Mouse (Mus musculus) natural killer cell, adult 2 months (primary cell): Measurements from ENCODE around the gene Itfg2.
A peak's percentile ranks its signal among the peaks of the same experiment; 100 is the strongest.

ENCODE experiments used
- DNase-seq, 2 experiments: peaks; one replicate each; pipeline ENCODE4 v3.0.0; 2022; ENCODE audit warnings: low spot score in 2 of 2

The Itfg2 gene

DNA sequence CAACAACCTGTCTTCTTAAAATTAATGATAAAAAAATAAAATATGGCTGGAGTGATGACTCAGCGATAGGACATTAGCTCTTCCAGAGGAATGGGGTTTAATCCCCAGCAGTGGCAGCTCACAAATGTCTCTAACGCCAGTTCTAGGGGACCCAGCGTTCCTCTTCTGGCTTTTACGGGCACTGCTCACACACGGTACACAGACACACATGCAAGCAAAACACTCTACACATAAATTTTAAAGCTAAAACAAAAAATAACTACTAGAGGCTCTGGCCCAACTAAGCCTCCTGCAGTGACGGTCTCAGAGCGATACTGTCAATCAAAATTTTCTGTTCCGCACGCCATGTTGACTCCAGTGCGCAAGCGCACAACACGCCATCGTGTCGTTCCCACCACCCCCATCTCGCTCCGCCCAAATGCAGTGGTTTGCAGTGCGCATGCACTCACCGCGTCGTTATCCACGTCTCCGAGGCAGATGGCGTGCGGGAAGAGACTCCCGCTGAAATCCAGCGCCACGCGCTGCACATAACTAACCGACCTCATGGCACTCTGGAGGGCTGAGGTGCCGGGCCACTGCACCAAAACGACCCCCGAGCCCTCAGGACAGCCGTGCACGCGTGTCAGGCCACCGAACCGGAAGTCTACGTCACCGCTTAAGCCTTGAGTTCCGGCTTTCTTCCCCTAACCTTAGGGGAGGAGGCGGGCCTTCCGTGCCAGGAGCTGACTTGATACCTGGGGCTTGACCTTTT, at the start of gene Itfg2:
Gene Itfg2, minus strand, starts transcription at position 663 of the 751 bp plus-strand sequence.
- DNase-seq = peak; percentile 96

DNA sequence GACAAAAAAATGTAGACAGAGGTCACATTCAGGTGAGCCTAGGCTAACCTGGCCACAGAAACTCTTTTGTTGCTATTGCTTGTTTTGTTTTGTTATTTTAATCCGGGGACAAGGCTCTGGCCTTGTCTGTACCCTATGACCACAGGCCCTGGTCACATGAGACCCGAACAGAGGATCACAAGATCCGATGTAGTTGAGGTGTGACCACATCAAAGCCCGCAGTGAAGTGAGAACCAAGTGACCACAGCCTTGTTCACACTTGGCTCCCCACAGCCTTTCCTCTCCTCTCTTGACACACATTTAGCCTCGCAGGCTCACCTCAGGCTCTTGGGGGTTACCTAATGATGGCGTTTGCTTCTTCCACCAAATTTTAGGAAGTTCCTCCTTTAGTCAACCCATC, 49.4 kb upstream of the Itfg2 start:
- peak; percentile 81 to 93 for DNase-seq

DNA sequence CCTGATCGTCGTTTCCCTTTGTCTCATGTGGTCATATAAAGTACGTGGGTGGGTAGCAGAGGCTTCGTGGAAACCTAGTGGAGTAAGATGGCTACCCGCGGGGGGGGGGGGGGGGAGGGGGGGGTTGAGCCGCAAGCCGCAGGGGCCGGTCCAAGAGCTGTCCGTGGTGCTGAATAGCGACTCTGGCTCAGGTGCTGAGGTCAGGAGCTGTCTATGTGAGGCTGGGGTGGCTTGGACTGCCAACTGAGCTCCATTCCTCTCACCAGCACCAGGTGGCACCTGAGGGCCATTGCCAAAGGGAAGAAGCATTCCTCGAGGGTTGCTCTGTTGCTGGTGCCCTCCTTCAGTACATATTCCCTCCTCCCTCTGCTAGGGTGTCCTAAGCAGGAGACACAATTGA, 44.7 kb upstream of the Itfg2 start:
- peak; percentile 30 to 33 for DNase-seq

DNA sequence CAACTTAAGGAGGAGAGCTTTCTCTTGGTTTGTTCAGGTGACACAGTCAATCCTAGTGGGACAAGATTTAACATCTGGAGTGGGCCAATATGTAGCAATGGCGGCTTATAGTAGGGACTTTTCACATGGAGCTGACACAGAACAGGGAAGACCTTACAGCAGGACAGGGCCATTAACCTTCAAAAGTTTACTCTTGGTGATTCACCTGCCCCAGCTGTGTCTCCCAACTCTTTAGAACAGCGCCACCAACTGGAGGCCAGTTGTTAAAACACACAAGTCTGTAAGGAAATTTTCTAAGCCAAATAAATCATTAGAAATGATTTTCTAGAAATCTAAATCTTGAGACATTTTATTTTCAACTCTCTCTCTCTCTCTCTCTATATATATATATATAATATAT, 42.6 kb upstream of the Itfg2 start:
- DNase-seq = peak in 1 of 2 experiments; percentile 18

DNA sequence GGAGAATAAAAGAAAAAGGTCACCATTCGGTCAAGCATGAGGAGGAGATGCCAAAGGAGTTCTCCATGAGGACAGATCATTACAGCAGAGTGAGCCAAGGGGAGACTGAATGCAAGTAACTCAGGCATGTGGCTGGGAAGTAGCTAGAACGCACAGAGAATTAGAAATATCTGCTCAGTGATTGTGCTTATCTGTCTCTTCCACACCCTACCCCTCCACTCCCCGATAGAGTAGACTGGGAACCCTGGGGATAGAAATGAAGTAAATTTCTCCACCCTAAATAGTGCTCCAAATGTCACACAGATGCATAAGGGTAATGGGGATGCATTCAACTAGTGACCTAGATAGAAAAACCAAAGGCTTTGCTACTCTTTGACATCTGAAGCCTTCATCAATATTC, 41.8 kb upstream of the Itfg2 start:
- no peak for DNase-seq

DNA sequence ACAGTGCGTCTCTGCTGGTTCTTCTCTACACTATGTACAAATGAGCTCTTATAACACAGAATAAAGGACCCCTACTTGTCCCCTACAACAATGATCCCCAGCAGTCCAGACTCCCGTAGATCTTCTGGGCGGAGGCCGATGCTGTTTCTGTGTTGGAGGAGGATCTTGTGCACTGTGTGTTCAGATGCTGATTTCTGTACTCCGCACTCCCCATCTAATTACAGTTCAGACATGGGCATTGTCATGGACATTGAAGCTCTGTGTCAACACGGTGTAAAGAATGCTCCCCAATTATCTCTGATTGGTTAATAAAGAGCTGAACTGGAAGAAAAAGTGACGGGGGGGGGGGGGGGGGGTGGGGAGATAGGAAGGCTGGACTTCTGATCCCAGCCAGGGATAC, 41.3 kb upstream of the Itfg2 start:
- DNase-seq = no peak

DNA sequence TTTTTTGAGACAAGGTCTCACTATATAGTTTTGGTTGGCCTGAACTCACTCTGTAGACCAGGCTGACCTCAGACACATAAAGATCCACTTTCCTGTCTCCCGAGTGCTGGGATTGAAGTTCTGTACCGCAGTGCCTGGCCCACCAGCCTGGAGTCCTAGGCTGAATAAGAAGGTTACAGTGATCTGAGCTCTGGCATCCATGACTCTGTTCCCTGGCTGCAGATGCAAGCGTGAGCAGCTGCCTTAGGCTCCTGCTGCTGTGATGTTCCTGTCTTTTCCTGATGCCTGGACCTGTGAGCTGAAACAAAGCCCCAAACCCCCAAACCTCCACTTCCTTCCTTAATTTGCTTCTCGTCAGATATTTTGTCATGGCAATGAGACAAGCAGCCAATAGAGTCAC, 40.3 kb upstream of the Itfg2 start:
- no peak for DNase-seq

DNA sequence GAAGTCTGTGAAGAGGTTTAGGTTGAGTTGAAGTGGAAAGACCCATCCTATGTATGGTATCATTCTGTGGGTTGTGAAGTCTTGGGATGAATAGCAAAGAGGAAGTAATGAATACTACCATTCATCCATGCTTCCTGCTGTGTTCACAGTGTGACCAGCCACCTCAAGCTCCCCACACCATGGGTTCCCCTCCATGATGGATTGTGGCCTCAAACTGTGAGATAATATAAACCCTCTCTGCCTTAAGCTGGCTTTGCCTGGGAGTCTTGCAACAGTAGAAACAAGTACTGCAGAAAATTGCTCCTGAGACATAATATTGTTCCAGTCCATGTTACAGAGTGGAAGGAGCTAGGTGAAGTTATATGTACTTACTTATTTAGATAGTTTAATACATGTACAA, 36.9 kb upstream of the Itfg2 start:
- DNase-seq = no peak

DNA sequence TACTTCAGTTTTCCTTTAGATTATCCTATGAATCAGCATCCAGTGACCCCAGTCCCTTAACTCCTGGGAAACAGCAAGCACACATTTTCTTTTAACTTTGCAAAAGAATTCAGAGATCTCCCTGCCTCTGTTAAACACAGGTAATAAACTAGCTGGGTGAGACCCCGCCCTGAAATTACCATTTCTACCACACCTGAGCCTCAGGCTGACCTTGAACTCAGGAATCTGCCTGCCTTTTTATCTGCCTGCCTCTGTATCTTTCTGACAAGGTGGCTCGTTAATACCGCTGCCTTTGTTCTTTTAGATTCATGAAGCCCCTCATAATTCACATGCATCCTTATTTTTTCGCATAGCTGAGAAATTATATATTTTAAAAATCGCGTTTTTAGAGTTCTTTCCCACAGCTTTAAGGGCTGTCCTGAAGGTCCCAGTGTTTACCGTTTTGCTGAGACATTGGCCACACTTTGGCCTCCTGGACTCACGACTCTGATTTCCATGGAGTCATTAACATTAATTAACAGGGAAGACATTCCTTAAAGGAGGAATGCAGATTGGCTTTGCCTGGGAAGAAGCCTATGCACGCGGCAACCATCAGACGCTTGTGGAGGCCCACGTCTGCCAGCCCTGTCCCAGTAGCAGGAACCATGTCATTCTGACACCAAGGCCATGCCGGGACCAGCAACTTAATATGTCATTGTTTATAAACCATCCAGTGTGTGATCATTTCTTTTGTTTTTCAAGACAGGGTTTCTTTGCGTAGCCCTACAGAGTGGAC, 36.2 kb upstream of the Itfg2 start:
- no peak for DNase-seq

DNA sequence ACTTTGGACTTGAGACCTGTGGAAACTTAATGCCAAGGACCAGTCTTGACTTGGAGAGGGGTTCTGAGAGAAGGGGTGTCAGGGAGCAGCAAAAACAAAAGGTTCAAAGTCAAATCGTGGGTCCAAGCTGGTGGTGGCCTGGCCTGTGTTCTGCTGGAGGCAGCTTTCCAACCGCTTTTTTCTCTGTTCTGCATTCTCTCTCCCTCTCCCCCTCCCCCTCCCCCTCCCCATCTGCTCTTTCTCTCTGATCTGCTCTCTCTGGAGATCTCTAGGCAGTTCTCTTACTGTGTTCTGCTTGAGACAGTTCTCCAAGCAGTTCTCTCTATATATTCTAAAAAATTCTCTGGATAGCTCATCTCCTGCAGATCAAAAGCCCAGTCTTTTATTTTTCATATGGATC, 35.6 kb upstream of the Itfg2 start:
- no peak for DNase-seq

DNA sequence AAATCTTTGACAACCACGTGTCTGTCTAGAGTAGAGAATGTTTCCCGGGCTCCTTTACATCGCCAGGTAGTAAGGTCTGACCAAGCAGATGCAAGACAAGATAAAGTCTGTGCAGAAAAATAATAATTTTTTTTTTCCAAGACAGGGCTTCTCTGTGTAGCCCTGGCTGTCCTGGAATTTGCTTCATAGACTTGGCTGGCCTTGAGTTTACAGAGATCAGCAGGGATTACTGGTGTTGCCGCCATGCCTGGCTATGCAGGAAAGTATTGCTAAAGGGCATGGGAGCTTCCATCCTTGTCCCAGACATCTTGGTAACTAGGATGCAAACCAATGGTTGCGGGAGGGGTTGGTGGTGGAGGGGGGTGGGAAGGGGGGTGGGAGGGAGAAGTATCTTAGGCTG, 32.5 kb upstream of the Itfg2 start:
- no peak for DNase-seq

DNA sequence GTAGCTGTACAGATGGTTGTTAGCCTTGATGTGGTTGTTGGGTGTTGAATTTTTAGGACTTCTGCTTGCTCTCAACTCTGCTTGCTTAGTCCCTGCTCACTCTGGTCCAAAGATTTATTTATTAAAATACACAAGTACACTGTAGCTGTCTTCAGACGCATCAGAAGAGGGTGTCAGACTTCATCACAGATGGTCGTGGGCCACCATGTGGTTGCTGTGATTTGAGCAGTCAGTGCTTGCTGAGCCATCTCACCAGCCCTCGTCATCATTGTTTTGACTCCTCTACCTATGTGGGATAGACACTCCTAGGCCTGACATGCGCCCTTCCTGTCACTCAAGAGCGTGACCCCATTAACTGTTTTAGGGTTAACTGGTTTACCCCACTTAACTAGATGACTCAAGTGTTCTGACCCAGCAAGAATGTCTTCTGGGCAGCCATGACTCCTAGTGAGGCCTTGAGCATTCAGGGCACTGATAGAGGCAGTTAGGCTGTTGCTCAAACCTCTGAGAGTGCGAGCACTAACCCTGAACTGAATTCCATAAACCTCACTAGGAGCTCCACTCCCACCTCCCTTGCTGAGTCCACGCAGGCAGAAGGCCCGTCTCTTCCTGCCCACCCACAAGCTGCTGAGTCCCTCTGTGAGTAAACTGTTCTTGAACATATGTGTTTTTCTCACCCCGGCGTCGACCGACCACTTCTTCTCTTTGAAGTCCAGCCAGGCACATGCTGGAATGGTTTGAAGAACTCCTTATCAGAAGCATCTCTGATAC, 31.3 kb upstream of the Itfg2 start:
- DNase-seq = no peak

DNA sequence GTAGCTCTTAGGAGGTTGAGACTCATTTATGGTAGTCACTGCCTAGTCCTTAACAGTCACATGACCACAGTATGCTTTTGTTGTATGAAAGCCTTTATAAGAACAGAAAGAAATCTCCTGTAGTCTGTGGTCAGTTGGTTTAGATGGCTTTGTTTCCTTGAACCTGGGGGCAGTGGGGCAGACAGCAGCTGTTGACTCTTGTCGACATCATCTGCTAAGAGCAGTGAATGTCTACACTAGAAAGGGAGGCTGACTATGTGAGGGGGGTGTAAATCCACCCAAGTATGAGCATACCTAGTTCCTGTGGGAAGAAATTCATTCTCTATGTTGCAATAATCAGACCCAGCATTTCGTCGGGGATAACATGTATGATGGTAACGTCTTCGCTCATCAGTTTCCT, 22.3 kb upstream of the Itfg2 start:
- no peak for DNase-seq

DNA sequence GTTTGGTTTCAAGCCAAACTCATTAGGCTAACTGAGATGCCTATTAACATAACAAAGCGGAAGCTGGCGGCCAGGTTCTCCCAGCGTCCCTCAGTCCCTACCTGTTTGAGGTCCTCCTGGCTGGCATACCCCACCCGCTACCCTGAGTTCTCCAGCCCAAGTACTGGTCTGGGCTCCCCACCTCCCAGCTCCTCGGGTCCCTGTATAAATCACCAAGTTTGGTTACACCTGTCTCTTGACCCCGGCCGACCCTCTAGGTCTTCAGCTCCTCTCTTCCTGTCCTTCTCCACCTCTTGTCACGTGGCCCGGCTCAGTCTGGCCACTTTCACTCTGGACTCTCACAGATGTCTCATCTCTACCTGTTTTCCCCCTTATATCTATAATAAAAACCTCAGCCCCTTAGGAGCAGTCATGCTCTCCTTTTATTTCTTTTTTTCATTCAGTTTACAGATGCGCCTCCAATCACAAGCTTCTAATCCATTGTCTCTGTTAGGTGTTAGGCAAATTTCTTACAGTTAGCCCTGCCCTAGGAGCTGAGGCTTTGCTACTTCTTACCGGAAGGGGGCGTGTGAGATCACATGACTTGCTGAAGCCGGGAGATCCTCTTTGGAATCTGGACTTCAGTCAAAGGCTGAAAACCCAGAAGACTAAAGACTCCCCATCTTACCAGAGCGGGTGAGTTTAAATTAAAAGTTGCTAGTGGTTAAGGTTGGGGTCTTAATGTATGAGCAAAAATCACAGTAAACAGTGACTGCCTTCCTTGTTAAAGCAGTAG, 21.2 kb upstream of the Itfg2 start:
- peak; percentile 21 to 44 for DNase-seq

DNA sequence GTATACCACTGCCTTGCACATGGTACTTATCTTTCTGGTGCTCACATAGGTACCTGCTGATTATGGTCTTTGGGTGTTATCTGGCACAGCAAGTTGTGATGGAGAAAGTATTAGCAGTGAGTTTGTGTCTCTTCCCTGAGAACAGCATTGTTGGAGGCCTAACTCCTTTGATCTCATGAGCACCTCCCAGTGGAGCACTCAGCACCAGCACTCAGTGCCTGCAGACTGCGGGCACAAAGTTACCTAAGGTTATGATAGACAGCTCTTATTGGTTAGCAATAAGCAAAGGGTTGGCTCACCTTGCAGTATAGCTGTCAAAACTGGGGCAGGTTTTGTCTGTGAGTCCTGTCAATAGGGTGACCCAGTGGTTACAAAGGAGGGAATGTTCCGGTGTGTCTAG, 15.5 kb upstream of the Itfg2 start:
- no peak for DNase-seq

DNA sequence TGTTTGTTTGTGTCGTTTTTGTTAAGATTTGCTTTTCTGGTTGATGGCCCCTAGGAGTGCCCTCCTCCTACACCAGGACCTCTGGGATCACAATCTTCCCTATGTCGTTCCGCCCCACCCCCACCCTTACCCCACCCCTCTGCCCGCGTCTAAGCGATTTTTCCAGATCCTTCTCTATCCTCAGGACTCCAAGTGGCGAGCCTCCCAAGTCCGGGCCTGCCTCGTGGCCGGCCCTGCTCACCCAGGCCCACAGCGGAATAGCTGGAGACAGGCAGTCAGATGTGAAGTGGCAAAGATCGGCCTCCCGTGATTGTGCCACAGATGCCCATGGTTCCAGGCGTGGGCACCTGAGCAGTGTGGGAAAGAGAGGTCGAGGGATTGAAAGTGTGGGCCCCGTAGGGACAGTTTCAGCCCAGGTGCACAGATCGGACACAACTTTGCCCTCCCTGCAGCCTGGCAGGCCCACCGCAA, 14.2 kb upstream of the Itfg2 start:
- no peak for DNase-seq

DNA sequence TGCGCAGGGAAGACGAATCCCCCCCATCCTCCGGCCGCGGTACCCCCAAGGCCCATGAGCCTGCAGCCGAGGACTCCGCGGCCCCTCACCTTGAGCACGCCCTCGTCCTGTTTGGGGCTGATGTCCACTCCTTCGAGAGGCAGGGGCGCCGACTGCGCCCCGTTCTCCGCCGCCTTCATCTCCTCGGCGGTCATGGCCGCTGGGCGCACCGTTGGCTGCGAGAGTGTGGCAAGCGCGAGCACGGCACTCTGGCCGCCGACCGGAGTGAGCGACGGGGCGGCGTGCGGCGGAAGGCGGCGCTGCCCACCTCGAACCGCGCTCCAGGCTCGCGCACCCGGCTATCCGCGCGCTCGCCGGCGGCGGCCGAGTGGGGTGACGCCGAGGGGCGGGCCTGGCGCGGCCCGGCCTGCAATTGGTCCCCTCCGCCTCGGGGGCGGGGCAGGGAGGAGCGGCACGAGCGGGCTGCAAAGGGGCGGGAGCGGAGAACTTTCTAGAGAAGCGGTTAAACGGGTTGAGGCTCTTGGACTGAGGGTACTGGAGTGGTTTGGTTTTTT, 13.7 kb upstream of the Itfg2 start, which contains the start of gene Fkbp4:
Gene Fkbp4, minus strand, starts transcription at position 361 of the 554 bp plus-strand sequence.
- DNase-seq = peak; percentile 83 to 89

DNA sequence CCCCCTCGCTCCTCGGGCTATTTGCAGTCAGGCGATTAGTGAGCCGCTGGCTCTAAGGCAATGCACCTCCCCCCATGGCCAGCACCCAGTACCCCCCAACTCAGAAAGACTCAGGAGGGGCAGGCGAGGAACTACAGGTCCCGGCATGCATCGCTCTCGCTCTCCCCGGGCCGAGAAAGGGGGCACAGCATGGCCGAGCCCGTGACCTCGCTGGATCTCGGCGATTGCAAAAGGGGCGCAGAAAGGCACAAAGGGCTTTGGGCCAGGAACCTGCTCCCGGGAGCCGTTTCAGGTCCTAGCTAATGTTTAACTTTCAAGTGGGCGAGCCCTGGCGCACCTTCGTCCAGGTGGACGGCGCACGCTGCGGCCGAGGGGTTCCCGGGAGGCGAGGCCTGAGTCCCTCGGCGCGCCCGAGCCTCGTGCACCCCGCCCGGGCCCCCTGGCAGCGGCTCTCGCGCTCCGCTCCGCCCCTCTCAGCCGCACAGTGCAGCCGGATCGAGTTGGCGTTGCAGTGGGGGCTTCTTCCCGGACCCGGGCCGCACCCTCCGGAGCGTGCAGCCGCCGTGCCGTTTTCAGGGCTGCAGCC, 13.1 kb upstream of the Itfg2 start:
- DNase-seq = peak; percentile 12 to 28

DNA sequence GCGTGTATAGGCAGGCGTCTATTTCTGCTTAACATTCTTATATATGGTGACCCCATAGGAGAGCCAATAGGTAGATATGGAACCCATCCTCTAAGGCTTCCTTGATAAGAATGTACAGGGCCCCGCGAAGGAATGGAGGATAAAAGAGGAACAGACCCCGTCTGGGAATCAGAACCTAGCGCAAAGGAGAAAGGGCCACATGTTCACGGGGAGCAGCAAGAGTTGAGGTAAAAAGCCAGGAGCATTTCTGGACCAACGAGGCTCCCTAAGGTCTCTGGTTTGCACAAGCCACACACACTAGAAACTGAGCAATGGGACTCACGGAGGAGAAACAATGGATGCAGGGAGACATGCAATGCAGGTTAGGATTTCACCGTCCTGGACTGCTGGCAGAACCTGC, 12.6 kb upstream of the Itfg2 start:
- DNase-seq = no peak

DNA sequence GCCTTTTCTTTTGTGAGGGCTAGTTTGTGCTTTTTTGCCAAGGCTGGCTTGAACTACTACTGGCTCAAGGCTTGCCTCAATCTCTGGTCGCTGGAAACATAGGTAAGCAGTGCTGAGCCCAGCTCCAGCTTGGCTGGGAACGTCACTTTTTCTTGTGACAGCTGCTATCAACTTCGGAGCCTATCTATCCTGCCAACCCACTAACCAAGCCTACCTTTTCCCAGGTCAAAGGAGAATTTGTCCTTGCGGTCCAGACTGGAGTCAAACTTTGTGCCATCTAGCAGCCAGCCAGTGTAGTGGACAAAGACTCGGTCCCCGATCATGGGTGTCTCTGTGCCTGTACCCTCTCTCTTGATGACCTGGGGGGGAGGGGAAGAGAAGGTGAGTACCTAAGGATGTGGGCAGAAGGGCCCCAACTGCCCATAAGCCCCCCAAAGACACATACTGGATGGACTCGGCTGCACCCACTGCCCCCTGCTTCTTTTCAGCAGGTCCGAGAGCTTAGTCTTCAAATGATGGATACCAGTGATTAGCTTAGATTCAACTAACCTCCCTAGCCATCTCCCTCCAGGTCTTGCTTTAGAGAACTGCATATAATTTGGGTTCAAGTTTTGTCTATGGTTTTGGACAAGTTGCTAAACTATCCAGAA, 11.8 kb upstream of the Itfg2 start:
- DNase-seq = no peak
